Mouse (Mus musculus): ENCODE measurements around the gene Pkn1.

GRCm38 (mm10) chr8:83656043-83656442 lies 42.9 kb downstream of the Pkn1 start:
- TF ChIP-seq POLR2A (IDR thresholded peaks at IDR 0.05; ENCODE audit: extremely low read depth, insufficient read depth, low read length): no peak
- no peak for TF ChIP-seq CTCF (IDR thresholded peaks at IDR 0.05; ENCODE audit: extremely low read depth, insufficient read depth, low read length)

Data from cortical plate, adult 2 months (tissue).